Mouse (Mus musculus) brain, adult 2 months (tissue): ENCODE results near the gene Cth.
"Not testable (repeated sequence)": the region's sequence is repeated elsewhere in the genome, so short reads cannot be mapped to it uniquely, and the experiment has no call there.

ENCODE experiments used
- DNase-seq: peaks from one replicate; pipeline ENCODE4 v3.0.0; 2011; ENCODE audit warnings: low read depth, low spot score

The Cth gene

DNA sequence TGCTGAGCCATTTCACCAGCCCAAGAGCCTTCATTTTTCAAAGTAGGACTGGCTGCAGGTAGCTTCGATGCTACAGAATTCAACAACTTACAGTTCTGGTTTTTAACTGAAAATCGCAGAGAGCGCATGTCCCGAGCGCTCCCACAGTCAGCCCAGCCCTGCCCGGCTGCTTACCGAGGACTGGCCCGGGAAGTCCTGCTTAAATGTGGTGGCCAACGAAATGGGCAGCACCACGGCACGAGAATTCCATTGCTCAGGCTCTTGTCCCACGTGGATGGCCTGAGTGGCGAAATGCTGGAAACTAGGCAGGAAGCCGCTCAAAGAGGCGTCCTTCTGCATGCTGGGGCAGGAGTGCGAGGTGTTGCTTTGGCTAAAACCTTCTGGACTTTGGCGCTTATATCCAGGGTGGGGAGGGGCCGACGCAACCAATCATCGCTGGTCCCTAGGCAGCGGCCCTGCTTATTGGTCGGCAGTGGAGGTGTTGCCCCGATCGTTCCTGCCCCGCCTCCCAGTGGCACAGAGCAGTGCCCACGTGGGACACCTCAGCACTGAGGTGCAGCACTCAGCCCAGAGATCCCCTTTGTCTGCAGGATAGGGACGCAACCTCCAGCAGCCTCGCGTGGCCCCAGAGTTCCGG lies at the start of gene Cth:
Gene Cth, minus strand, starts transcription at position 386 of the 637 bp plus-strand sequence.
- DNase-seq = peak; percentile 94

DNA sequence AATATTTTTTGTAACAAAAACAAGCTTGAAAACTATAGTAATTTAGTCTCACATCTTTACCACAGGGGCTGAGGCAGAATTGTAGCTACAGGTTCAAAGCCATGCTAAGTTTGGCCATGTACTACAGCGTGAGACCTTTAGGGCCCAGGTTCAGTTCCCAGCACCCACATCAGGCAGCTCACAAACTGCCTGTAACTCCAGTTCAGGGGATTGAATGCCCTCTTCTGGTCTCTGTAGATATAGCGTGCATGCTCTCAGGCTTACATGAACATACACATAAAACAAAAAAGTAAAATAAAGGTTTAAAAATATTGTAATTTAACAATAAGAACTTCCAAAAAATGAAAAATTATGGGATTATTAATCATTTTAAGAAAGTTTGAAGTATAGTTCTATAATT lies 48.4 kb upstream of the Cth start:
- no peak for DNase-seq

DNA sequence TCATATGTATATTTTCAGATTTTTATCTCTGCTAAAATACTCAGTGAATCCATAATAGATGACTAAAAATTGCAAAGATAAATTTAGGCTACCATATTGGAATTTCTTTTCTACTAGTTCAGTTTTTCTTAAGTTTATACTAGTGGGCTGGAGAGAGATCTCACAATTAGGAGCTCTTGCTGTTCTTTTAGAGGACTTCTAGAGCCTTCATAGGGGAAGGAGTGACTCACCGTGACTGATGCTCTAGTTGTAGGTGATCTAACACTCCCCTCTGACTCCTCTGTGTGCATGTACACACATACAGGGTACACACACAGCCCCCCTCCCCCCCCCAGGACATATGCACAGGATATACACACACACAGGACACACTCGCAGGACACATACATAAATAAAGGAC lies 46.3 kb upstream of the Cth start:
- peak; percentile 25 for DNase-seq

GRCm38 (mm10) chr3:157957320-157957719 lies 32.4 kb upstream of the Cth start:
- no peak for DNase-seq

DNA sequence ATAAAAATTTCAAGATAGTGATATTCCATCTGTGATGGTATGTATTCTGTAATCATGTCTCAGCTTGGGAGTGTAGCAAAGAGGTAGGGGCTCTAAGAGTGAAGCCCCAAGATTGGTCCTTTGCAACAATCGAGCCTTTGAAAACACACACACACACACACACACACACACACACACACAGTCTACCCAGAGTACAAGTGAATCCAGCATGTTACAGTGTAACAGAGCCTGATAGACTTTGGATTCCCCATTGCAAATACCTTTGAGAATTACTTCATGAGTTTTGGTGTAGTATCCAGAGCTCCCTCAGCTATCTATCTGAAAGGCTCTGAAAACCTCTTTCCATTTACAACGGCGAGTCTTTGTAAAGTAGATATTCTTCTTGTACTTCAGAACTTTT lies 31.3 kb upstream of the Cth start:
- DNase-seq = no peak

- DNase-seq = peak; percentile 65
These were observed 30.6 kb upstream of the Cth start for GRCm38 (mm10) chr3:157955466-157955865.

- no peak for DNase-seq
These were observed 27.8 kb upstream of the Cth start for GRCm38 (mm10) chr3:157952716-157953115.

GRCm38 (mm10) chr3:157947383-157948280 lies 22.8 kb upstream of the Cth start:
- peak; percentile 27 for DNase-seq

GRCm38 (mm10) chr3:157946843-157947358 lies 22.0 kb upstream of the Cth start, which contains the start of gene Ankrd13c:
Gene Ankrd13c, plus strand, starts transcription at chr3:157947239.
- DNase-seq = peak; percentile 99

DNA sequence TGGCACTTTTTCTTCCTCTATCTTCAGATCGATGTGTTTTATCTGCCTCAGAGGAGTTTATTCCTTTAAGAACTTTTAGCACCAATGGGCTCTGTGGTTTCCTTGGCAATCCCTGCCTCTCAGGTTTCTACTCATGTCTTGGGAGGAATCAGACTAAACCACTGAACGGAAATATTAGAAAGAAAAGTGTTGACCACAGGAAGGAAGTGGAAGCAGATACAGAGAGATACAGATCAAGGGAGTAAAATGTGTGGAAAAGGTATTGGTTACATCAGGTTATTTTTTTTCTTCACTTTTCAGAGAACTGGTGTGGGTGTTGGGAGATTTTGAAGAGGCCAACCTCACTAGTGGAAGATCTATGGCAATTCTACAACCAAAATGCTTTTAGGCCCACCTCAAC lies 13.7 kb upstream of the Cth start:
- DNase-seq = no peak

GRCm38 (mm10) chr3:157934301-157934823 lies 9.5 kb upstream of the Cth start:
- no peak for DNase-seq

- not testable (repeated sequence) for DNase-seq
These were observed 8.3 kb upstream of the Cth start for GRCm38 (mm10) chr3:157933223-157933622.

DNA sequence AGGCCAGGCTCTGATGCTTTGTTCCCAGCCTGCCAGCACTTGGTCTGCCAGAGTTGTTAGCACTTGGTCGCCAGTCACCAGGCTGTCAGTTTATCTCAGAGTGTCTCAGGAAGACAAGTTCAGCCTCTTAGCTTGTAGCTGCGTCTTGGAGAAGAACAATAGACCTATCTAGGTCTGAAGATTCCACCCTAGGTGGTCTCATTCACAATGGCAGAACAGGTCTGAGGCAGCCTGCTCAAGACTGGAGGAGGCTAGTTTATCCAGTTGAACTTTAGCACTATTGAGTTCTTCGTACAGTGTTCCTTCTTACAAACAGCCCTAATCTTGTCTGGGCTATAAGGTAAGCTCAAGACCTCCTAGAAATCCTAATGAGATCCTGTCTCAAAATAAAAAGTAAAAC lies 7.2 kb upstream of the Cth start:
- no peak for DNase-seq

- no peak for DNase-seq
These were observed 6.7 kb upstream of the Cth start for GRCm38 (mm10) chr3:157931592-157931991.

- DNase-seq = no peak
These were observed 4.5 kb upstream of the Cth start for GRCm38 (mm10) chr3:157929417-157929816.

- DNase-seq = peak; percentile 53
These were observed 3.9 kb upstream of the Cth start for GRCm38 (mm10) chr3:157928731-157929130.

- peak; percentile 17 for DNase-seq
These were observed 1.9 kb upstream of the Cth start for GRCm38 (mm10) chr3:157926761-157927160.

DNA sequence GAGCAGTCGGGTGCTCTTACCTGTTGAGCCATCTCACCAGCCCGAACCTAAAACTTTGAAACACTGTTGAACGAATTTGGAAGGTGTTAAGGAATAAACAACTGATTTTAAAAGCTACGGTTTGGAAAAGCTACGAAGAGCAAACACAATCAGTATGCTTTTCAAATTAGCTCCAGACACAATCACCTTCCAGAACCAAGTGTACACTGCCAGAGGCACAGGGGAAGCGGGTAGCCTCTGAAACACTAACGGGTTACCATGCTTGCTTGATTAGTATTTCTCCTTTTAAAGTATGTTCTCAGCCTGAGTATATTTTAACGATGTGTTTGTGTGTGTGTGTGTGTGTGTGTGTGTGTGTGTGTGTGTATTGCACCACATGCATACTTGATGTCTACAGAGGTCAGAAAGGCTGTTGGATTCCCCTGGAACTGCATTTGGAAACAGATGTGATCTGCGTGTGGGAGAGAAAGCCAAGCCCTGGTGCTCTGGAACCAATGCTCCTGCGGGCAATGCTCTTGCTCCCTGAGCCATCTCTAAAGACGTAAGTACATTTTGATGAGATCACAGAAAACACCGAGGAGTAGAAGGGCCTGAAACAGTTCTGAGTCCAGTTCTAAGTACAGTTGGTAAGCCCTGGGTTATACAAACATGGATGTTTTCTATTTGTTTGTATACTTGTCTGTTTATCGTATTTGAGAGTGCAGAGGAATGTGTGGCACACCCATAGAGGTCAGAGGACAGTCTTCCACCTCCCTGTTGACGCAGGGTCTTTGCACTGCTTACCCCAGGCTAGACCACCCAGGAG lies 1.0 kb upstream of the Cth start:
- no peak for DNase-seq

GRCm38 (mm10) chr3:157923268-157923835 lies 1.5 kb downstream of the Cth start:
- DNase-seq = no peak

GRCm38 (mm10) chr3:157921376-157921775 lies 3.5 kb downstream of the Cth start:
- no peak for DNase-seq

DNA sequence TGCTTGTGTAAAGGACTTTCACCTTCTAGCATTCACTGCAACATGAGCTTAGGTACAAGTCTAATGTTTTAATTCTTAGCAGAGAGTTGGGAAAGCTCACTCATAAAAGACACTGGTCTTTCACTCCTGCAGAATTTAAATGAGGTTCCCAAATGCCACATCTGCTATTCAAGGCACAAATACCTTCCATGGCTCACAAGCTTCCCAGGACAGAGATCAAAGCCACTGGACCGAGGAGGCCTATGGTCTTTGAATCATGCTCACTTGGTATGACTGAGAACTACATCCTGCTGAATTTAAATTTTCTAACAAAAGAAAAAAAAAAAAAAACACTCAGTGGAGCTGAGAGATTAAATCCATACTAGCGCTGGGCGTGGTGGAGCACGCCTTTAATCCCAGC lies 8.5 kb downstream of the Cth start:
- no peak for DNase-seq
